Mouse (Mus musculus) left cerebral cortex, adult 11 months (tissue): ENCODE measurements around the gene Dnm2.
"Not testable (repeated sequence)": the region's sequence is repeated elsewhere in the genome, so short reads cannot be mapped to it uniquely, and the experiment has no call there.

Experiments used
- DNase-seq: peaks from one replicate; pipeline ENCODE4 v3.0.0; 2022; ENCODE audit warnings: low spot score

Gene Dnm2

DNA sequence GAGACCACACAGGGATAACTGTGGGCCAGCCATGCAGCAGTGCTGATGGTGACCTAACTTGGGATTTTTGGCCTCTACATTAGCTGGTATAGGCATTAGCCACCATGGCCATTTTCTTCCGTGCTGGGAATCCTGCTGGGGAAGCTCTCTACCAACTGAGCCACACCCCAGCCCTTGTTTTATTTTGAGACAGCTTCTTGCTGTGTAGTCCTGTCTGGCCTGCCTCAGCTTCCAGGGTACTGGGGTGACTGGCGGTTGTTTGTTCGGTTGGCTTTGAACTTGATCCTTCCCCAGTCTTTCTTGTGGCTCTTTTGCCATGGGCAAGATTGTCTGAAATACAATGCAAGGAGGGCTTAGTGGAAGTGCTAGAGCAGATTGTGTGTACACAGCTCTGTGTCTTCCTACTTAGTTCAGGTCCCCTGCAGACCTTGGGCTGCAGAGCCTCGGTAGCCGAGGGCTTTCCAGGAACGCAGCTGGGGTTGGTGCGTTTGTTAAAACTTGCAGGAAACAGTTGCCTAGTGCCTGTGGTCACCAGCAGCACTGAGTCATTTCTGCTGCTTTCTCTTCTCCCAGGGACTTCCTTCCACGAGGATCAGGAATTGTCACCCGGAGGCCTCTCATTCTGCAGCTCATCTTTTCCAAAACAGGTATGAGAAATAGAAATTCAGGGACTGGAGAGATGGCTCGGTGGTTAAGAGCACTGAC, 32.4 kb downstream of the Dnm2 start:
- DNase-seq, result no peak

DNA sequence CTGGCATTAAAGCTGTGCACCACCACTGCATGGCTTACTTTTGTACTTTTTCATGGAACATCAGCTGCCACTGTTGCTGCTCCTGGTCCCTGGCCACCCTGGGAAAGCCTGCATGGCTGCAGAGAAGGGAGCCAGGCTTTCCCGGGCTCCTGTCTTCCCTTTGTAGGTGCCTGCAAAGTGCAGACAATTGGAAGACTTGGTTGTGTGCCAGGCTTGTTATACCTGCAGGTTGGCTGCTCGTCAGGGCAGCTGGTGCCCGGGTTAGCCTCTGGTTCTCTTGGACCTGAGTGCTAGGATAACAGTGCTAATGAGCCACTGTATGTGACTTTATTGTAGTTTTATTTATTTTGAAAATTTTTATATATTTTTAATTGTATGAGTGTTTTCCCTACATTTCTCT, 34.1 kb downstream of the Dnm2 start:
- DNase-seq, result no peak

DNA sequence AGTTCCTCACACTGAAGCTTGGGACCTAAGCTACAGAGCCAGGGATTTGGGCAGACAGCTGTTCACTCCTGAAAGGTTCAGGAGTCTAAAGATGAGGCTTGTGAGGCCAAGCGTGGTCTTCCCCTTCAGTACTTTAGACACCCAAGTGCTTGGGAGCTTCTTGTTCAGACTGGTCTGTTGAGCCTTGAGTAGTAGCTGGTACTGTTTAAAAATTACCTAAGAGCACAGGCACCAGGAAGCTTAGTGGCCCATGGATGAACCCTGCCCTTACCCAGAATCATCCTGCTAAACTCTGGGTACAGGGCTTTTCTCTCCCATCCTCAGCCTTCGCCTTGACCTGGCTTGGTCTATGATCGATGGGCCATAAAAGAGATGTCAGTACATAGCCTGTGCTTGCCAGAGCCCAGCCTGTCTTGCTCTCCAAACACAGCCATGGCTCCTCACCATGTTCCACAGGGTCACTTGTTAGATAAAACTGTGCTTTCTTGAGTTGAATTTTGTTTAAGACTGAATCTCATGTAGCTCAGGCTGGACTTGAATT, 35.8 kb downstream of the Dnm2 start:
- no peak for DNase-seq

DNA sequence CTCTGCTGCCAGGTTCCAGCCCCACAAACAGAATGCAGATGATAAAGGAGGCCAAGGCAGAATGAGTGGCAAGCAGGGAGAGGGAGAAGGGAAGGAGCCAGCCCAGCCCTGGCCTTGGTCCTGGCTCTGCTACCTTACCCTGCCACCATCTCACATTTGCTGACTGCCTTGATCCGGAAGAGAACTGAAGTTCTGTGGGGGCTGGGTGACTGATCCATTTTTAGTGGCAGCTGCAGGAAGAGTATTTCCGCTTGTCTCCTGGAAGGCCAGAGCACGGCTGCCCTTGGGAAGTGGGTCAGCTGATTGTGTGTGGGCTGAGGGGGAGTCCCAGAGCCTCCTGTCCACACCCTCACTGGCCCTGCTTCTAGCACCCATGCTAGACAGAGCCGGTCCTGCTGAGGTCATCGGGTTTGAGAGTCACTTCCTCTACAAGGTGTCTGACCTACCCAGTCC, 38.5 kb downstream of the Dnm2 start:
- peak; percentile 38 for DNase-seq

DNA sequence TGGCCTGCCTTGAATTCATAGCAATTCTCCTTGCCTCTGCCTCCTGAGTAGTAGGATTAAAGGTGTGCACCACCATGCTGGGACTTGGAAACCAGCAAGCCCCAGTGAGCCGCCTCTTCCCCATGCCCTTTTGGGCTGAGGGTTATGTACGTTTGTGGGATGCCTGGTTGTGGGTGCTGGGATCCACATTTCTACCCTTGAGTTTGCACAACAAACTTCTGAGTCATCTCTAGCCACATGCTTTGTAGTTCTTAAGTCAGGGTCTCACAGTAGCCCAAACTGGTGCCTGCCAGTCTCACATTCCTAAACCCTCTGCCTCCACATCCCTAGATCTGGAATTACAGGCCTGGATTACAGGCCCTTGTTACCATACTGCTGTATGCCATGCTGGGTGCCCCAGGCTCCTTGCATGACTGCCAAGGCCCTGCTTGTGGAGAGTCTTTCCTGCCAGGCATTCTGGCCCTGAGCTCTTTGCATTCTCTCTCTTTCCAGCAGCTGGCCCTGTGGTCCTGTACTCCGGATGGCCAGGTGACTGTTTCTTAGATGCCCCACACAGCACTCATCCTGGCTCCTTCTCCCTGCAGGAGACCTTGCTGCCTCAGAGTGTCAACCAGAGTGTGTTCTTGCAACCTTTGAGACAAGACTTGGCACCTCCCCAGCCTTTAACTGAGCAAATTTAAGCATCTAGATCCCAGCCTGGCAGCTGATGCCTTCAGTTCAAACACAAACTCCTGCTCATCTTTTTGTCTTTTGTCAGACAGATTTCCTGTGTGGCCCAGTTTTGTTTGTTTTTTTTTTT, 39.3 kb downstream of the Dnm2 start:
- no peak for DNase-seq

DNA sequence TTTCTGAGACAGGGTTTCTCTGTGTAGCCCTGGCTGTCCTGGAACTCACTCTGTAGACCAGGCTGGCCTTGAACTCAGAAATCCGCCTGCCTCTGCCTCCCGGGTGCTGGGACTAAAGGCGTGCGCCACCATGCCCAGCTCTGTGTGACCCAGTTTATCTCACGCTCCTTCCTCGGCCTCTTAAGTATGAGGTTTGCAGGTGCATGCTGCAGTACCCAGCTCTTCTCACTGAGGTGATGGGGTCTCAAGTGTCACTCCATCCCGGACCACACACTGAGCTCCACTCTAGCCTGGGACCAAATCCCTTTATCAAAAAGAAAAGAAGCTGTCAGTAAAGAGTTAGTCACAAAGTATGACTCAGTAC, 39.8 kb downstream of the Dnm2 start:
- DNase-seq, result not testable (repeated sequence)

DNA sequence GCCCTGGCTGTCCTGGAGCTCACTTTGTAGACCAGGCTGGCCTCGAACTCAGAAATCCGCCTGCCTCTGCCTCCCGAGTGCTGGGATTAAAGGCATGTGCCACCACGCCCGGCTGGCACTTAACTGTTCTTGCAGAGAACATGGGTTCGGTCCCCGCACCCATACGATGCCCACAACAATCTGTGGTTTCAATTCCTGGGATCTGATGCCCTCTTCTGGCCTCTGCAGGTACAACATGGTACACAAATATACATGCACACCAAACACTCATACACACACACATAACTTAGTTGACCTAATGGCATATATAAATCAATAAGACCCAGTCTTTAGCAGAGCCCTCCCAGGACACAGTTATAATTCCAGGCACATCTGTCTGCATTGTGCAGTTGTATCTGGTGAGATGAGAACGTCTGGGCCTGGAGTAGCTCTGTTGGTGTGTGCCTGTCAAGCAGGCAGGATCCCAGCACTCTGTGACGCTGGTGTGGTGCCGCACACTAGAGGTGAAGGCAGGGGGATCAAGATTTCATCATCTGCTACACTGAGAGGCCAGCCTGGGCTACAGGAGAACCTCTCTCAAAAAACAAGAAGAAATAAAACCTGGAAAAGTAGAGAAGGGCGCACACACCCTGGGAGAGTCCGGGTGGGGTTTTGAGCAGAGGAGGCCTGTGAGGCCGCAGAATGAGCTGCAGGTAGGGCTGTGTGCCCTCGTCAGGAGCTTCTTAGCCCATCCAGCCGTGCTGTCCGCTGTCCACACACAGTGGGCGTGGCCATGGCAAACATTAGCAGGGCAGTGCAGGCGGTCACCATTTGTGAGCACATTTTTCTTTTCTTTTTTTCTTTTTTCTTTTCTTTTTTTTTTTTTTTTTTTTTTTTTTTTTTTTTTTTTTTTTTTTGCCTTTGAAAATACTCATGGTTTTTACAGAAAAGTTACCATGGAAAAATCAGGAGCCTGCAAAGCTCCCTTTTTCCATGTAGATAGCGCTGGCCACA, 44.6 kb downstream of the Dnm2 start:
- peak; percentile 28 for DNase-seq

DNA sequence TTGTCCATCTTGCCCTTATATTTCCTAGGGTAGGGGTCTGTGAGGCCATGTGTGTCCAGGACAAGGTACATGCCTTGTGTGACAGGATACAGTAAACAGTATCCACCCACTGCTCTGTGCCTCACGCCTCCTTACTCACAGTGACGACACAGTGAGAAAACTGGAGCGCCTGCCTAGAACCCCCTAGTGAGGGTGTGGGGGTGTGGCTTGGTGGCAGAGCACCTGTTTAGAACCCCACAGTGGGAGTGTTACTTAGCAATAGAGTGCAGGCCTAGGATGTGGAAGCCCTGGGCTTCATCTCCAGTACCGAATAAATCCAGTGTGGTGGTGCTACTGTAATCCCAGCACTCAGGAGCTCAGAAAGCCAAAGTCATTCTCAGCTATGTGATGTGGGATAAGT, 48.2 kb downstream of the Dnm2 start:
- no peak for DNase-seq

DNA sequence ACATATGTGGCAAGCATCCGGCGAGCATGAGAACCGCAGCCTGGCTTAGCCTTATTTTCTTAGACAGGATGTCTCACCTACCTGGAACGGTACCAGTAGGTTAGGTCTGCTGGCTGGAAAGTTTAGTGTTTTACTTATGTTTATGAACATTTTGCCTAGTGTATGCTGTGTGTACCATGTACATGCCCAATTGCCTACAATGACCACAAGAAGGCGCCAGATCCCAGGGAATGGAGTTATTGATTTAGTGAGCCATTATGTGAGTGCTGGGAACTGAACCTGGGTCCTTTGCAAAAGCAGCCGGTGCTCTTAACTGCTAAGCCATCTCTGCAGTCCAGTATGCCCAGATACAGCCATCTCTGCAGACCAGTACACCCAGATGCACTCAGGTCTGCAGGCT, 53.0 kb downstream of the Dnm2 start:
- no peak for DNase-seq

DNA sequence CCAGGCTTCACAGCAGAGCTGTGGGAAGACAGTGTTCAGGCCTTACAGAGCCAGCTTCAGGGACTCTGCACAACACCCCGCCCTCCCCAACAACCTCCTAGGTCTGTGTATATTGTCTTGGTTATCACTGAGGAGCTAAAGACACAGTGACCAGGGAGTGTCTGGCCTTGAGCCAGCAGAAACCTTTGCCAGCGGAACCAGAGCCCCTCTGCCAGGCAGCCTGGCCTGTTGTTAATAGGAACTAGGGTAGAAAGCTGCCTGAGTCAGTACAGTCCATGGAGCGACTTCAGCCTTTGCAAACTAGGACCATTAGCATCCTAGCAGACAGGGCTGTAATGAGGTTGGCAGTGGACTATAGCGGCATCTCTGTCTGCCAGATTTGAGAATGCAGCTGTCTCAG, 59.4 kb downstream of the Dnm2 start:
- DNase-seq, result no peak

DNA sequence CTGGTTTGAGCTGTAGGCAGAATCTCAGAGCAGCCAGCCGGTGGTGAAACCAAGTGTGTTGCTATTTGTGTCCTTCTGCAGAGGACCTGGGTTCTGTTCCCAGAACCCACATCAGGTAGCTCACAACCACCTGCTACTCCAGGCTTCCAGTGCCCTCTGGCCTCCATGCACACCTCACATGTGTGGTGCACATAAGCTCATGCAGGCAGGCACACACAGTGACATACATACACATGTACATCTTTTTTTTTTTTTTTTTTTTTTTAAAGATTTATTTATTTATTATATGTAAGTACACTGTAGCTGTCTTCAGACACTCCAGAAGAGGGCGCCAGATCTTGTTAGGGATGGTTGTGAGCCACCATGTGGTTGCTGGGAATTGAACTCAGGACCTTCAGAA, 63.5 kb downstream of the Dnm2 start:
- DNase-seq, result not testable (repeated sequence)

DNA sequence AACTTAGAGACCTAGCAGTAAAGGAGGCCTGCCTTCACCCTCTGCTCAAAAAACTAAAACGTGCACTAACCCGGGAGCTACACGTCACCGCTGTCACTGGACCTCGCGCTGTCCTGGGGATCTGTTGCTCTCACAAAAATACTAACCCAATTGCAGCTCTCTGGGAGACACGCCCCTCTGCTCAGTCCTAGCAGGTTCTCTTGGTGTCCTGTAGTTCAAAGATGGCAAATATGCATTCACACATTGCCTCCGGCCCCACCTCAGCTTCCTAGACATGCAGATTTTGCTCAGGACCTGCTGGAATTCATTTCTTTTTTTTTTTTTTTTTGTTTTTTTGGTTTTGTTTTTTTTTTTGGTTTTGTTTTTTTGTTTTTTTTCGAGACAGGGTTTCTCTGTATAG, 66.0 kb downstream of the Dnm2 start:
- no peak for DNase-seq

DNA sequence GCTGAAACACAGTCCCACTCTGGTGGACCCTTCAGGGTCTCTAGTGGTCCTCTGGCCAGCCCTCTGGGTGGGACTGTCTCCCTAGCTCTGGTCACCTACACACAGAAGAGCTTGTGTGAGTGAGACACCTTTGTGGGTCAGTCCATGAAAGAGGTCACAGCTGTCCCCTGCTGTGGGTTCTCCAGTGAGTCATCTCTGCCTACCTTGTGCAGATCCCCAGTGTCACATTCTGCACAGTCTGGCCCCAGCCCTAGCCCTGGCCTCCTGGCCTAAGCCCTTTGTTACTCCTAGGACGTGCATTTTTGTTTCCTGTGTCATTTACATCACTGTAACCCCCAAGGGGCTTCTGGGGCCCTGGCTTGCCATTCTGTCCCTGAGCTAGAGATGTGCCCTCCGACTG, 69.2 kb downstream of the Dnm2 start:
- DNase-seq, result no peak

DNA sequence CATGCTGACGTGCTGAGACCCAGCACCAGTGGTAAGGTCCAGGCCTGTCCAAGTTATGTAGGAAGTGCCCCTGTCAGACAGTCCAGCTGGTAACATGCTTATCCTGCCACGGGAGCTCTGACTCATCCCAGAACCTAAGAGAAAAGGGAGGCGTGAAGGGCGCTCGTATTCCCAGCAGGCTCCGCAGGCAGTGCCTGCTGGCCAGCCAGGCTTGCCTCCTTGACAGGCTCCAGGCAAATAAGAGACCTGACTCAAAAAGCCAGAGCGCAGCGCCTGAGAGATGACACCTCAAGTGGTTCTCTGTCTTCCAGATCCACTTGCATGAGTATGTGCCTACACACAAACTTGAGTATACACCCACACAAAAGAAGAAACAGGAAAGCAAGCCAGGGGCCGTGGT, 70.0 kb downstream of the Dnm2 start:
- no peak for DNase-seq

DNA sequence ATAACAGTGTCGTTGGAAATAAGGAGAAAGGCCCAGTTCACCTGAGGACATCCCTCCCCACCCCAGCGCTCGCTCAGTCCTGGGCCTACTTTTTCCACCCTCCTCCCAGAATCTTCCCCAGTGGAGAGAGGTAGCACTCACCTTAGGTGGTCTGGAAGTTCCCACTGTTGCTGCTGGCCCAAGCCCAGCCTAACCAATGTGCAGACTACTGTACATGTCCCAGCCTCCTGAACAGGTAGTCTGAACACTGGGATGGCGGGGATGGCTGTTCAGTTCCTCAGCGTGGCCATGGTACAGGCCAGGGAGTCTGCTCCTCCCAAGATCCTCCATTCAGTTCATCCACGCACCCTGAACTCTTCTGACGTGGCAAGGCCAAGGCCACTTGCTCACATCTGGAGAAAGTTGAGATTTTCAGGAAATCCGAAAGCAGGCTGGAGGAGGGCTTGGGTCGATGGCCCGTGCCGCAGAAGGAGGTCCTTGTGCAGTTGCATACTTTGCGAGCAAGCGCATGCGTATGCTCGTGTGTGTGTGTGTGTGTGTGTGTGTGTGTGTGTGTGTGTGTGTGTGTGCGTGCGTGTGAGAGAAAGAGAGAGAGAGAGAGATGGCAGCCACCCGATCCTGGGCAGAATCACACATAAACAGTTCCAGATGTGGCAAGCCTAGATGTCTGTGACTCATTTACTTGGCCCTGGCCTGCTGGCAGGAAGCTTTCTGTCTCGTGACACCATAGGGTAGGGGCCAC, 71.8 kb downstream of the Dnm2 start:
- DNase-seq, result no peak

DNA sequence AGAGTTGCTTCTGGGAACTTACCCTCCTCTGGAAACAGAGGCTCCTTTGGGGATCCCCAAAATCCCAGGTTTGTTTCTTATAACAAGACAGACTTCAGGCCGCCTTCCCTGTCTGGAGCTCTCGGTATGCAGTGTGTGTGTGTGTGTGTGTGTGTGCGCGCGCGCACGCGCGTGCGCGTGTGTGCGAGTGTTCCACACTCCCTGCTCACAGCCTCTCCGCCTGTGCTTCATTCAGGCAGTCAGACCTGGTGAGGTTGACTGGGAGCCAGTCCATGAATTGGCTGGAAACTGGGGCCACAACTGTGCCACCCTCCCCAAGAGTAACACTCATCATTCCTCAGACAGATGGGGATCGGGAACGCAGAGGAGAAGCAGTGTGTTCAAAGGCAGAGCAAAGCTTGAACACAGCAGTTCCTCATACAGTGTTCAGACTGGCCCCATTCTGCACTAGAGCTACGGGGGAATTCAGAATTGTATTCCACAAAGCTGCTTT, 72.4 kb downstream of the Dnm2 start:
- DNase-seq, result no peak

DNA sequence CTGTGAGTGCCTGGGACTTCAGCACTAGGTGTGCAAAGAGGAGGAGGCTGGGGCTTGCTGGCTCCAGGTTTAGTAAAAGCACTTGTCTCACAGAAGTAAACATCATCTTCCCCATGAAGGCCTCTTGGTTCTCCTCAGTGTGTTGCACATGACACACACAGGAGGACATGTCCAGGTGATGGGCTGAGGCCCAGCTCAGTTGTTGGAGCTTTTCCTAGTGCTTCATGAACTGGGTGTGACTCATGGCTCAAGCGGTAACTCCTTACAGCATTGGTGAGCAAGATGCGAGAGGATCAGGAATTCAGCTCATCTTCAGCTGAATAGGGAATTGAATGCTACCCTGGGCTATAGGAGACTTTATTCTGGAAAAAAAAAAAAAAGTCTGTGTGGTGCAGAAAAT, 73.0 kb downstream of the Dnm2 start:
- no peak for DNase-seq

DNA sequence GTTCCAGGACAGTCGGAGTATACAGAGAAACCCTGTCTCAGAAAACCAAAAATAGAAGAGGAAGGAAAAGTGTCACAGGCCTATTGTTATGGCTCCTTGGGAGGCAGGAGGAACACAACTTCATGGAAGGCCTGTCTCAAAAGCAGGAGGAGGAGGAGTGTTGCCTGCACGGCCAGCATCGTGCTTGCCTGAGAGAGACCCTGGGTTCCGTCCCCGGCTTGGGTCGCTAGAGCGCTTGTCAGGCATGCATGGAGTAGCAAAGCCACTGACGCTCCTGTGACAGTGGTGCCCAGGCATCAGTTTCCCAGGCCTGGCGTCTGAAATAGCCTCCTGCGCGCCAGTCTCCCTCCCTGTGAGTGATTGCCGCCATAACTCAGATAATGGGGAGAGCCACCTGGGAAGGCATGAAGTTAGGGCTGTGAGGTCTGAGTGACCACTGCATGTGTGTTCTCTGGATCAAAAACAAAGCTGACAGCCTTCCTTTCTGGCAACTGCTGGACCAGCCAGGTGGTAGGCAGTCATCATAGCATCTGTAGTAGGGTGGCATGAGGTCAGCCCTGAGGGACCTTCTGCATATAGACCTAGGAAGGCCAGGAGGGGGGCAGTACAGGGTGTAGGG, 73.7 kb downstream of the Dnm2 start:
- DNase-seq, result no peak

DNA sequence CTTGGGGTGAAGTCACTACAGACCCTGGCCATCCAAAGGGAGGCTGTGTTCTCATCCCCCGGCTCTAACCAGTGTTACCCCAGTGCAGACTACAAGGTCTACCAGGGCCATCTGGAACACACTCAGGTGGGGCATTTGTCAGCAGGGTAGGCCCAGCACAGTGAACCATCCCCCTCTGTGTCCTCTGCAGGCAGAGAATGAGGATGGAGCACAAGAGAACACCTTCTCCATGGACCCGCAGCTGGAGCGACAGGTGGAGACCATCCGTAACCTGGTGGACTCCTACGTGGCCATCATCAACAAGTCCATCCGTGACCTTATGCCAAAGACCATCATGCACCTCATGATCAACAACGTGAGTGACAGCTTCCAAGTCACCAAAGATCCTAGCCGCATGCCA, 78.6 kb downstream of the Dnm2 start:
- DNase-seq, result no peak

DNA sequence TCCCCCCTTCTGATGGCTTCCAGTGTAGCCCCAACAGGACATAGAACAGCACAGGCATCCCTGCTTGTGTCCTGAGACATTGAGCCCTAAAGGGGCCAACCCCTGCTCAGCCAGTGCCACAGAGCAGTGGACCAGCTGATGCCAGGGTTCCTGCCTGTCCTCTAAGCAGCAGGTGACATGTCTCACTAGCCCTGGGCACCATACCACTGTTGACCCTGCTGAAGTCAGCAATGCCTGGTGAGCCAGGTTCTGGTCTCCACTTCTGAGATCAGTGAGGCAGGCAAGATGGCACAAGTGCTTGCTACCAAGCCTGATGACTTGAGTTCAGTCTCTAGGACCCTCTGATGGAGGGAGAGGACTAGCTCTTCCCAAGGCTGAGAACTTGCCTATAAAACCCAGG, 81.1 kb downstream of the Dnm2 start:
- DNase-seq, result no peak
